Mouse (Mus musculus) adrenal gland (tissue): ENCODE measurements around the gene Maml3.

Experiments used
- intact Hi-C: fragments of 180-260 bp; cut with DNase I; formaldehyde crosslinking; loops from one replicate; pipeline ENCODE4 v1.15.1; 2025

Gene Maml3

DNA sequence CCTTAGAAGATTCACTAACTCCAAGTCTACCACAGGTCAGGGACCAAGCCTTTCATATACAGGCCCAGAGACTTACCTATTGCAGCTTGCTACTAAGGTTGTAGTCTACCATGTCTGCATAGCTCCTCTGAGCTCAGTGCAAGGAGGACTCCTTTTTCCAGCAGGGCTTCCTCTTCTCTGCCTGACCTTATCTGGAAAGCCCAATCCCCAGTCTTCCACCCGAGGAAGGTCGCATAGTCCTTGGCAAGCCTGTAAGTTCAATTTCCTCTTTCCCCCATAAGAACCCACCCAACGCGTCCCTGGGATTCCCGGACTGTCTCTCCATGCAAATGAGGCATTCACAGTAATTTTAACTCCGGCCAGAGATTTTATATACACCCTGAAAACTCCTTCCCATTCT, 378.6 kb downstream of the Maml3 start:
- intact Hi-C loops, result no loop called here

DNA sequence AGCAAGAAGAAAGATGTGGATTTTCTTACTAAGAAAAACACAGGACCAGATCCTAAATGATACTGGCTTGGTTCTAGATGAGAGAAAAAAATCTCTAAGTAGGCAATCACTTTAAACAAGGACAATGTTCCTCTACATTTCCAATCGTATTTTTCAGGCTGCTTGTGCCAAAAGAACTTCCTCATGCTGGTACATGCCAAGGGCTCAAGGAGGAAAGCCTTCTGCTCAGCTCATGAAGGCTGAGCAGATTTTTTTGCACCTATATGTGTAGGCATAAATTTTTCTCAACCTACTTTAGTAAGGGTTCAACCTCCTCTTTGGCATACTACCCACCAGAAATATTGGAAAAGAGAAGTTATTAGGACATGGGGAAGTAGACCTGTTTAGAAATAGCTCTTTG, 384.9 kb downstream of the Maml3 start:
- intact Hi-C loops, result no loop called here

DNA sequence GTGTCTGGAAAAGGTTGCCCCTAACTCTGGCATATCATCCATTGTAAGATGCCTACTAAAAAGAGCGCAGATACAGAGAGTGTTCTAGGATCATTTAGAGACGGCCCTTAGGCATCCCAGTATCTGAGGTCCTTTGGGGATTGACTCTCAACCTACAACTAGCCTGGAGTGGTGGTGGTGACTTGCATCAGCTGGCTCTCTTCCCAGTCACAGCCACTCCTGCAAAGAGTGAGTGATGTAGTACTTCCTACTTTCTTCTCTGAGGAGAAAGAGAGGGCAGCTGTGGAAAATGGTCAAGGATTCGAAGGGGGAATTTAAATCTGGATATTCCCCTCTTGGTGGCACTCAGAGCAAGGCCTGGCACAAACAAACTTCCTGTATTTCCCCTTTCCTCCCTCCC, 385.5 kb downstream of the Maml3 start:
- intact Hi-C loops, result no loop called here

DNA sequence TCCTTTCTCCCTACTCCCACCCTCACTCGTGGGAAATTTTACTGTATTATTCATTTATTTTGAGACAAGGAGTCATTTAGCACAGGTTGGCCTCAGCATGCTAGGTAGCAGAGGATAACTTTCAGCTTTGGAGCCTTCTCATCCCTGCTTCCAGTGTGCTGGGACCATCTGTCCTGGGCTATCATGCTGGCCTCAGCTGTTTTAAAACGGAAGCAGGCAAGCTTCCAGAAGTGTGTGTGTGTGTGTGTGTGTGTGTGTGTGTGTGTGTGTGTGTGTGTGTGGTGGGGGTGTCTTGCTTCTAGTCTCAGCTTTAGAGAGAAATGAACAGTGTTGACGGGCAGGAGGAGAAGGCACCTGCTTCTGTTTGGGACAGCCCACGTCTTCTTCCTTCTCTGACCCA, 387.0 kb downstream of the Maml3 start:
- intact Hi-C loops, result no loop called here

DNA sequence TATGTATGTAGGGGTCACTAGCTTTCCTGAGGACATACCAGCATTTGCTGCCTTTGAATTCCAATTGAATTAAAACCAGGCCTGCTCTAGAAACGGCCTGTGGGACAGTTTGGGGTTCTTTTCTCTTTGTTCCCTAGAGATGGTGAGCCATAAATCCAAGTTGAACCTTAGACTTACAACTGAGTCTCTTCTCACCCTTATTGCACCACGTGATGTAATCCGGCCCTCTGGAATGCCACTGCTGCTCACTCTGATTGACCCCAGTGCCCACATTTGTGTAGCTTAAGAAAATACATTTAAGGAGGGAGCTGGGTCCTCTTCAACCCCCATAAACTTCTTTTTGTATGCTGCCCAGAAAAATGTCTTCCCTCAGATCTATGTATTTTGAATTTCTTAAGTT, 387.4 kb downstream of the Maml3 start:
- intact Hi-C loops, result no loop called here

DNA sequence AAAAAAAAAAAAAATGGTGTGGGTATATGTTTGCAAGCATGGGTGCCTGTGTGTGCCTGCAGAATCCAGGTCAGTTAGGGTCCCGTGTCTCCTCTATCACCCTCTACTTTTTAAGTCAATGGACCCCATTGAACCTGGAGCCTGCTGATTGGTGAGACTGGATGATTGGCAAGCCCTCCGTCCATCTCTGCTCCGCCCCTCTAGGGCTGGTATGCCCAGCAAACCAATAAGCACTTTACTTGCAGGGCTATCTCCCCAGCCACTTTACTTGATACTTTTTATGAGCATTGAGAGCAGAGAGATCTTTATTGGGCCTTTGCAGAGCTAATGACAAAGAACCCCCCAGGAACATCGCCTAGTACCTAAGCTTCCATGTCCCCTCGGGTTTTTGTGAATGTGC, 390.4 kb downstream of the Maml3 start:
- intact Hi-C loops, result no loop called here

DNA sequence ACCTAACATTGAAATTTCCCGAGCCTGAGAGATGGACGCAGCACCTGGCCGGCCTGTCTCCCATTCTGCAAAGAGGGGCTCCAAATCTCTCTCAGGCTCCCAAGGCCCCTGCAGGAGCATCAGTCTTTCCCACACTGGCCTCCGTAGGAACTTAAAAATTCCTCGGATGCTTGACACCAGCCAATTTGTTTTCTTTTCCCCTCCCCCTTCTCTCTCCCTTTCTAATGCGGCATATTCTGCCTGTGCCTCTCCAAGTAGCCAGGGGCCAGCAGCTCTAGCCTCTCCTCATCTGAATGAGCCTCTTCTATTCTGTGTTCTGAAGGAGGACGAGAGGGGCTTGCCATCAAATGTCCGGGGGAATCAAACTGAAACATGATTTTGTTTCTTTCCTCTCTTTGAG, 391.6 kb downstream of the Maml3 start:
- intact Hi-C loops, result no loop called here

DNA sequence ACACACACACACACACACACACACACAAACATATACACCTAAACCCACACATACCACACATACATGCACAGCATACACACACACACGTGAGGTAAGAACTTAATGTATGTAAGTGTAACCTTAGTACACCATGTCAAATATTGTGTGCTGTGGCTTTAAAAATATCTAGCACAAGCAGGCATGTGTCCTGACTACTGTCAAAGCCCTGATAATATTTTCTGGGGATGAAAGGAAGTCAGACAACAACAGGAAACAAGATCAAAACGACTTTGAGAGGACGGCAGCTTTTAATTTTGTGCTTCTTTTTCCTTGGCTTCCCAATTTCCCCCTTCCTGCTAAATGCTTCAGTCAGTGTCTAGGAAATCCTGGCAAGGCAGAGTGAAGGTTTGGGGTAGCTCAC, 392.5 kb downstream of the Maml3 start:
- intact Hi-C loops, result no loop called here

DNA sequence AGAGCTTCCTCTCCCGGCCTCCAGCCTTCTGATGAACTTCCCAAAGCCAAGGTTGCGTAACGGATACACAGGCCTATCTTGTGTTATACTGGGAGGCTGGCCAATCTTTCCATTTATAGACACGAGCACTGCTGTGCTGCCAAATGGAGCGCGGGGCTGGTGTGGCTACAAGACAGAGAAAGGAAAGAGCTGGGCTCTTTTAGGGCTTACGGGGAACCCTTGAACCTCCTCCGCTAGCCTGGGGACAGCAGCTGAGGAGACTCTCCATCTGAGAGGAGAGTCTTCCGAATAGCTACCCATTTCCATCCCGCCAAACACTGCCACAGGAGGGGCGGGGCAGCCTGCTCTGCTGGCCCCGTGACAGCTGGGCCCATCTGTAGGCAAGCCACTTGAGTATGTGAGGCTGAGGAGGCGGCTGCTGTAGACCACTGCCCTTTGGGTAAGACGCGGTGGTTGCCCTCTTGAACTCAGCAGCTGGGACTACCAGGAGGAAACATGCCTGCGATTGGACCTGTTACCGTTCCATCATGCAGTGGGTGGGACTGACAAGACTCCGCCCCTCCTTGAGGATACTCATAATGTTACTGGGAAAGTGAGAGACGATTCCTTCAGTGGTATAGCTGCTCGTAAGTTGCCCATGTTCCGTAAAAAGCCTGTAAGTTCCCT, 396.0 kb downstream of the Maml3 start:
- intact Hi-C loops, result loop anchor here (10.0 kb wide), 3 partner anchors 186 to 396 kb away; partner anchors contain the start of gene Maml3

DNA sequence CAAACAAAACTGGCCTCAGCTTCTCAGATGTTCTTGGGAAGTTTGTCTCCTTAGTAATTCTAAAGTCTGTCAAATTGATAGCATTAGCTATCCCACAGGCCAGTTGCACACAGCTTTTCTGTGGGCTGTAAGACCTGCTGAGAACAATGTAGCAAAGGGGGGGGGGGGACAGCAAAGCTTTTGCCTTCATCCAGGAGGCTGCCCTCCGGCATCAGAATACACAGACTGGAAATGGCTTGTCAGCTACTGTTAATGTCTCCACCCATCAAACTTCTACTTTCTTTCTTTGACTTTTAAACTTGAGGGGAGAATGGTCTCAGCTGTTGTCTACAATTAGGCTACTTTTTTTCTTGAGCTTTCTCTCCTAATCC, 396.5 kb downstream of the Maml3 start:
- intact Hi-C loops, result loop anchor here (10.0 kb wide), 3 partner anchors 186 to 396 kb away; partner anchors contain the start of gene Maml3

DNA sequence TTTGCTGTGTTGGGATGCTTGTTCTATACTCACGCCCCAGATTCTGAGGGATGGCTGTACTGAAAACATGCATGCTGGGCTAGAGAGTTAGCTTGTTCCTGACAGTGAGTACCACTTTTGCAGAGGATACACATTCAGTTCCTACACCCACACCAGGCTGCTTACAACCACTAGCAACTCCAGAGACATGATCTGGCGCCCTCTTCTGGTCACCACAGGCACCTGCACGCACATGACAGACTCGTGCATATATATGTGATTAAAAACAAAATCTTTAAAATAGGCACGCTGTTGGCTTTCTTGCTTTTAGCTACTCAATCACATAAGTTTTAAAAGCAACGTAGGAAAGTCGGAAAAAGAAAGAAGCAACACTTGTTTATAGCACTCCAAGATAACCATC, 399.7 kb downstream of the Maml3 start:
- intact Hi-C loops, result loop anchor here (10.0 kb wide), 3 partner anchors 190 to 400 kb away; partner anchors contain the start of gene Maml3

DNA sequence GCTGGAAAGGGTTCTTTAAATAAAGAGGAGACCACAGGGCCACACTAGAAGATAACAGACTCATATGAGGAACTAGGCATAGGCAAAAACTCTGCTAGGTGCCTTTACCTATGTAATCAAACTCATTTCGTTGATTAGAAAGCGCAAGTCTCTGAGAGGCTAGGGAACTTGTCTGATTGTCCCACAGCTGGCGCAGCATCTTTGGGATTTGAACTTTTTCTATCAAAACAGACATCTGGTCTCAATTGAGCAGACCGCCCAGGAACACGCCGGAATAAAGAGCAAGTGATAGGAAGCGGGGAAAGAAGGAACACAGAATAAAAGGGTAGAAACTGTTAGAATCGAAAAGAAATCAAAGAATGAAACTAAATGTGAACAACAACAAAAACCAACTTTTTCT, 401.4 kb downstream of the Maml3 start:
- intact Hi-C loops, result loop anchor here (5.0 to 10.0 kb wide), 5 partner anchors 191 to 539 kb away; partner anchors contain the start of gene Maml3

DNA sequence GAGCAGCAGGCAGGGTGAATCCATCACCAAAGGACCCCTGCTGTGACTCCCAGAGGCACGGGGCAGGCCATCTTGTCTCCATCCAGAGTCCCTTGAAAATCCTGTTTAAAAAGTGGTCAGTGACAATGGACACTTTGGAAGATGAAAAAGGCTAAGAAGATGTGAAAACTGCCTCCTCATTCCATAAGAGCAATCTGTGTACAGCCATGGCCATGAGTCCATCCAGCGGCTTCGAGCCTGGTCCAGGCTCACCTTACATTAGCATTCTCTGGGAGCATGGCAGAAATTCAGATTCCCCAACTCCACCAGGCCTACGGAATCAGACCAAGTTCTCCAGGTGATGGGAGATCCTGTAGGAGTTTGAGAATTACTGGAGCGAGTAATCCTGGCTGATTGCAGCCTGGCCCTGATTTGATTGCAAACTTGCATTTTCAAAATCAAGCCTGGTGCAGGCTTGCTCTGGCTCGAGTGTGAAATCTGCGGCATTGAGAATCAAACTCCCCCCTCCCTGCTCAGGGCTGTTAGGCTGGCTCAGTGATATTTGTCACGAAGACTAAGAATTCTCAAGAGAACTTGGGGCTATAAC, 402.1 kb downstream of the Maml3 start:
- intact Hi-C loops, result loop anchor here (5.0 to 10.0 kb wide), 5 partner anchors 192 to 540 kb away; partner anchors contain the start of gene Maml3

DNA sequence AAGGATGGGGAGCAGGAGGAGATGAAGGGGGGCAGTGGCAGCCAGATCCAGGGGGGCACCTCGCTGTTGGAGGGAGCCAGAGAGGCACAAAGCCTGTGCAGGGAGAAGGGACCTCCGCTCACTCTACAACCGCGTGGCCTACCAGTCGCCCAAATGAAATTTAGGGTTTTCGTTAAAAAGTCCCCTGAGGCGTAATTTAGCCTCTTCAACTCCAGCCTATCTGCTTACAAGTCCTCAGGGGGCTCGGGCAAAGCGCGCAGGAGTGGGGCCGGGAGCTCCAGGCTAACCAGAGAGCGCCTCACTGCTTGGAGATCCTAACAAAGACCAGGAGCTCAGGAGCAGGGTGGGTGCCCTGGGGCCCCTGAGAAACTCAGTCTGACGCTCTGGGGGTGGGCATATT, 402.9 kb downstream of the Maml3 start:
- intact Hi-C loops, result loop anchor here (5.0 to 10.0 kb wide), 5 partner anchors 193 to 540 kb away; partner anchors contain the start of gene Maml3

DNA sequence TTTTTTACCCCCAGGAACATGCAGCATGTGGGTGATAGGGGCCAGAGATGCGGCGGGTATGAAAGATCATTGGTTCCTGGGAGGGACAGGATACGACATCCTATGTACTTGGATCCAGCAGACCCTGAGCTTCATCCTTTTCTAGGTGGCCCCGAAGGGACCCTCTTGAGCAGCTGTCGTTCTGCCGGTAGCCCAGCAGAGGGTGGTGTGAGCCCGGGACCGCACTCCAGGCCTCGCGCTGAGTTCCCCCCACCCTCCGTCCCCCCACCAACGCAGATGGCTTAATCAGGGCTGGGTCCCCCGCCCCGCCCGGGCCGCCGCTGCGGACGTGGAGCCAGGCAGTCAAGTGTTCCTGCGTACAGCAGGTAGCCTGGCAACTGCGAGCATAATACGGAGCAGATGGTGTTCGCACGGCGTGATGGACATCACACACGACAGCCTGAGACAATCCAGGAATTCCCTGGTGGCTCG, 403.6 kb downstream of the Maml3 start:
- intact Hi-C loops, result loop anchor here (5.0 to 10.0 kb wide), 5 partner anchors 193 to 541 kb away; partner anchors contain the start of gene Maml3

DNA sequence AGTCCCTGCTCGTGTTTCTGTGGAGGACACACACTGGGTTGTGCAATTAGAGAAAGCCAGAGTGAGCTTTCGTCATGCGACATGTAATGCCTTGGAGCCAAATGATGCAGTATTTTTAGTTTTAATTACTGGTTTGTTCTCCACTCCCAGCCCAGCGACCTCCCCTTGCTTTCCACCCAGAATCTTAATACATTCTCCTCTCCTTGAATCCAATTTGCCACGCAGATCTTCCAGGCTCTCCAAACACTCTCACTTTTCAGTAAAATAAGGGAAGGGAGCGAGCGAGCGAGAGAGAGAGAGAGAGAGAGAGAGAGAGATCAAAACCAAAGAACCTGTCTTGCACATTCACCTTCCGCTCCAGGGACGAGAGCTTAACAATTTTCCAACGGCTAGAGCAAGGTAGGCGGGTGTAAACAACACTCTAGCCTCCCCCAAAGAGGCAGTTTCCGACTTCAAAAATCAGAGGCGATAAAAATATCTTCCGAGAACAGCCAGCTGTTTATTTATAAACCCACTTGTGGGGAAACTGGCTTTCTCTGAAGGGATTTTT, 404.1 kb downstream of the Maml3 start:
- intact Hi-C loops, result loop anchor here (5.0 to 10.0 kb wide), 5 partner anchors 194 to 541 kb away; partner anchors contain the start of gene Maml3

DNA sequence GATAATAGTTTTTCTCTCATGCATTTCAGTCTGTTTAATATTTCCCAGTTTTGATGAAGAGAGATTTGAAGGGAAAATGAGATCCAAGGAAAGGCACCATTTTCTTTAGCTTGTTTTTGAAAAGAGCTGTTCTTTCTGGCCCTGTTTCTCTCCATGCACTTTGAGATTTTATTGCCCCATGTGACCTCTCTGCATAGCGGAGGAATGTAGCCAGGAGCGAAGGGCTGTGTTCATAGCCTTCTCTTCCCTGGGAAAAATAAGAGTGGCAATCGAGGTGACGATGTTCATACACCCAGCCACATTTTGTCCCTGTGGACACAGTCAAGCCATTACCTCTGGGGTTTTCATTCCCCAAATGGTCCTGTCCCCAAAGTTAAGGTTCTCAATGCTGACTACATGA, 404.8 kb downstream of the Maml3 start:
- intact Hi-C loops, result loop anchor here (5.0 to 10.0 kb wide), 5 partner anchors 195 to 542 kb away; partner anchors contain the start of gene Maml3

DNA sequence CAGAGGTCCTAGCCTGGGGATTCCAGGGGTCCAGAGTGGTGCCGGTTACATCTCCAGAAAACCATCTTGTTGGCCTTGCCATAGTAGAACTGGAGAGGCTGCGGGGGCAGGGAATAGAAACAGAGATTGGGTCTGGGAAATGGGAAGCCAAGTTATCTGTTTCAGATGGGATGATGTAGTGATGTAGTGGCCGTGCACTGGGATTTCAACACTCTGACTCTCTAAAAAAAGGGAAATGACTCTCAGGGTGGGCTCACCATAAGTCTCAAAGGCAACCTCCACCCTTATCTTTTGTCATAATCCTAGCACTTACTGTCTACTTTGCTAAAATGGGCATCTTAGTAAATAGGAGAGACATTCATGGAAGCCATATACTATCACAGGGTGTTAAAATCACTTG, 406.9 kb downstream of the Maml3 start:
- intact Hi-C loops, result no loop called here

DNA sequence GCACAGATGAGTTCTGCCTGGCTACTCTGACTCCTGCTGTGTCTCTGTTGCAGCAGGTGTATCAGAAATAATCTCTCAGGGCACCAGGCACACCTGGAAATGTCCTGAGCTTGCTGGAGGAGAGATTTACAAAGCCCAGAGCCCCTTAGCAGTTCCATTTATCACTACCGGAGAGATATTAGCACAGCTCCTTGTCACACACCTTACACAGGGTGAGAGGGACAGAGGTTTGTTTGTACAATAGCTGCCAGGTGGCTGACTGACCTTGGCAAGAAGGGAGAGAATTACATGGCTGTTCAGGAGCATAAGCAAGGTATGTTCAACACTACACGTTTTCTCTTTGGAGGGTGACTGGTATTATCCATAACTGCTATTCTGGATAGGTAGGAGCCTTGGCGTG, 409.2 kb downstream of the Maml3 start:
- intact Hi-C loops, result no loop called here

DNA sequence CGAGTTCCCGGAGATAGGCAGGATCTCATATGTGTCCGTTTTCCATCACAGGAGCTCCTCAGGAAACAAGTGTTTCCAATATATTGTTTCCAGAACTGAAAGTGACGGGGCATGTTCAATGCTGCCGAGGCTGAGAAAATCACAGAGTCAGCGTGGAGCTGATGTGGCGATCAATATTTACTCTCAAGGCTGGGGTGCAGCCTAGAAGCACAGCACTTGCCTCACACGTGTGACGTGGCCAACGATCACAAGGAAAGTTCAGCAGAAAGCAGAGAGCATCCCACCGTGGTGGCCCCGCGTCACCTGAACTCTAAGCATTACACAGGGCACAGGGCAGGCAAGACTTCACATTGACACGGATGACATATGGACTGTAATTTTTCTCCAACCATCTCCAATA, 410.3 kb downstream of the Maml3 start:
- intact Hi-C loops, result no loop called here

DNA sequence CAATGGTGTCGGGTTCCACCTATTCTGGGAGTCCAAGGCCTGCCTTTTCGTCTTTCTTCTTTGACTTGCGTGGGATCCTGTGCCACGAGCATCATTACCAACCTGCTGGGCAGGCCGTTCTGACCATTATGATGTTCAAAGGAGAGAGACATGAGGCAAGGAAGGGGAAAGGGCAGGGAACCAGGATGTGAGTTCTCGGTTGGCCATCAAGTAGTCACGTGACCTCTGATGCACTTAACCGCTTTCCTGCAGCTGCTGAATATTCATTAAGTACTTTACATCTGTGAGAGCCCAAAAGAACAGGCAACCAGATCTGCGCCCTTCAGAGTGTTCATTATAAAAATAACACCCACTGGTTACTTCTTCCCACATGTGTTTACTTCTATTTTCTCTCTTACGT, 411.7 kb downstream of the Maml3 start:
- intact Hi-C loops, result no loop called here

DNA sequence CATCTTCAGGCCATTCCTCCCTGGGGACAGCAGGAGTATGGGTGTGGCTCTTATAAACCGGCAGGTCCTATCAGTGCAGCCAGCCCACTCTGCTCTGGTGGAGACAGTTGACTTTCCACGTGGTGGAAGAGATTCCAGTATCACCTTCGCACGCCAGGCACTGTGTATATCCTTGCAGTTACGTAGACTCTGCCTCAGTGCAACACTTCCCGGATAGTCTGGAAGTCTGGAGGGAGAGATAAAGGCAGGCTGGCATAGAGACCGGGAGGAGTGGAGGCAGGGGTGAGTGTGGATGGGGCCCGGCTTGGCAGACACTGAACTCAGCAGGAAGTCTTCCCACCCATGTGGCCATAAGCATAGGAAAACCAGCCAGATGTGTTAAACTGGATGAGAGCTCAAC, 416.2 kb downstream of the Maml3 start:
- intact Hi-C loops, result no loop called here
